Comparison of ENCODE assay signal across 23 mouse cellular contexts in genomic region chr12:110682561-110683299, GRCm38 (mm10). TPM values are rescaled to one million over a fixed set of nuclear protein-coding genes. Genes with fewer than 3 reads are reported as not detected.
A peak's percentile ranks its signal among the peaks of the same experiment; 100 is the strongest.
DNase-seq lines count a peak whose midpoint lies in the region; ATAC-seq and TF ChIP-seq lines count a peak whose summit lies in the region.
"Had no signal": no experiment of that assay in that cellular context is flagged by ENCODE, and none has a peak within 500 bp of the region (broad histone marks: within the 10 kb centered on the region; RNA-seq: fewer than 3 reads in every experiment).

1700001K19Rik (minus strand) TSS chr12:110682619.

- no peaks in the 10 kb centered on the region for H3K9me3 ChIP-seq in midbrain, embryonic 13.5 days
- no peaks in the 10 kb centered on the region for H3K9me3 ChIP-seq in midbrain, embryonic 14.5 days (ENCODE audit: control insufficient read depth, low read length)
- H3K9me3 ChIP-seq: heart, embryonic 12.5 days; hindbrain, embryonic 12.5 days had no signal

- H3K4me2 ChIP-seq in midbrain, embryonic 13.5 days (replicated peaks) = no peak within 1 kb of the TSS
- no peak within 1 kb of the TSS for H3K4me2 ChIP-seq in midbrain, embryonic 14.5 days (ENCODE audit: low read length)
- H3K4me2 ChIP-seq: heart, embryonic 12.5 days; hindbrain, embryonic 12.5 days had no signal

- WGBS in midbrain, embryonic 13.5 days = 81% methylated on average over 9 of the region's 9 CpGs
- 79% methylated on average over 9 of the region's 9 CpGs for WGBS in midbrain, embryonic 14.5 days

- ATAC-seq in midbrain, embryonic 13.5 days = no peak
- ATAC-seq in midbrain, embryonic 14.5 days (ENCODE audit: low FRiP score, low TSS enrichment) = no peak
- peak; percentile 49 for ATAC-seq in common myeloid progenitor, adult 5-6 weeks (replicated peaks; ENCODE audit: low read depth, poor library complexity, severe bottlenecking)
- ATAC-seq in granulocyte monocyte progenitor cell, adult 5-6 weeks (replicated peaks; ENCODE audit: poor library complexity, severe bottlenecking) = peak; percentile 68
- ATAC-seq: forebrain, embryonic 14.5 days; hindbrain, postnatal 0 days had no signal

- H3K9ac ChIP-seq in midbrain, embryonic 13.5 days (replicated peaks) = 0 out of 2 replicates have a peak within 1 kb of the TSS, but pooled peaks have one; percentile 2
- H3K9ac ChIP-seq in midbrain, embryonic 14.5 days (replicated peaks; ENCODE audit: low read length) = no peak within 1 kb of the TSS
- H3K9ac ChIP-seq: heart, embryonic 12.5 days; hindbrain, embryonic 12.5 days had no signal

- peak; percentile 30 for DNase-seq in gastrocnemius, adult 18-20 months (ENCODE audit: low spot score)
- no peak for DNase-seq in gastrocnemius, postnatal 4 days (ENCODE audit: low spot score in 2 of 2)
- DNase-seq in midbrain, embryonic 14.5 days = no peak
- DNase-seq in layer of hippocampus, adult 2 months (ENCODE audit: low spot score in 2 of 2) = no peak
- no peak for DNase-seq in yolk sac, embryonic 10.5 days (ENCODE audit: low spot score)
- DNase-seq: adrenal gland, adult 2 months; adrenal gland, postnatal 25 days; cerebellum, adult 18-20 months; cerebellum, adult 9-11 months; cerebellum, postnatal 36 days; gastrocnemius, postnatal 25 days; heart, adult 18-20 months; heart, postnatal 10 days; heart, postnatal 4 days; kidney, adult 11 months had no signal

- TF ChIP-seq CTCF in layer of hippocampus, adult 2 months (conservative IDR thresholded peaks at IDR 0.05) = no peak

- no peak within 1 kb of the TSS for H3K4me3 ChIP-seq in midbrain, embryonic 13.5 days (replicated peaks)
- H3K4me3 ChIP-seq in midbrain, embryonic 14.5 days (replicated peaks; ENCODE audit: low read depth, low read length) = no peak within 1 kb of the TSS
- no peak within 1 kb of the TSS for H3K4me3 ChIP-seq in layer of hippocampus, adult 2 months
- H3K4me3 ChIP-seq: heart, embryonic 12.5 days; hindbrain, embryonic 12.5 days had no signal

- H3K27me3 ChIP-seq in midbrain, embryonic 13.5 days = no peaks in the 10 kb centered on the region
- no peaks in the 10 kb centered on the region for H3K27me3 ChIP-seq in midbrain, embryonic 14.5 days (ENCODE audit: control insufficient read depth, insufficient read depth, low read length)
- H3K27me3 ChIP-seq: CH12.LX; heart, embryonic 12.5 days; hindbrain, embryonic 12.5 days had no signal

- 0 out of 2 replicates have a peak, but pooled peaks cover 4% of the 10 kb centered on the region for H3K4me1 ChIP-seq in midbrain, embryonic 13.5 days (replicated peaks)
- H3K4me1 ChIP-seq in midbrain, embryonic 14.5 days (ENCODE audit: control insufficient read depth, insufficient read depth, low read length) = no peaks in the 10 kb centered on the region

- H3K36me3 ChIP-seq in midbrain, embryonic 13.5 days = peaks cover 19% of the 10 kb centered on the region
- H3K36me3 ChIP-seq in midbrain, embryonic 14.5 days (ENCODE audit: control insufficient read depth, insufficient read depth, low read length) = peaks cover 23% of the 10 kb centered on the region

- H3K27ac ChIP-seq in midbrain, embryonic 13.5 days = no peak within 1 kb of the TSS
- no peak within 1 kb of the TSS for H3K27ac ChIP-seq in midbrain, embryonic 14.5 days (replicated peaks; ENCODE audit: low read depth, low read length)
- H3K27ac ChIP-seq in layer of hippocampus, adult 2 months = no peak within 1 kb of the TSS
- H3K27ac ChIP-seq: hindbrain, embryonic 12.5 days; hindbrain, postnatal 0 days had no signal

RNA-seq across cellular contexts. Expression of gene 1700001K19Rik, which starts in this region (rescaled TPM):
- total RNA-seq in gastrocnemius, adult 18-20 months (2021) = not detected
- not detected for total RNA-seq in gastrocnemius, postnatal 4 days (2021)
- polyA plus RNA-seq in midbrain, embryonic 13.5 days (2015; fragmentation: Nextera tagmentation; extraction: Ambion mirVana) = 0.28 and 0.39 TPM in 2 replicates
- polyA plus RNA-seq in midbrain, embryonic 14.5 days (2014; fragmentation: Nextera tagmentation; extraction: Ambion mirVana) = 0.70 TPM in 1 of 2 replicates, not detected in the other
- total RNA-seq in common myeloid progenitor, adult 5-6 weeks (2017) = not detected in 2 replicates
- total RNA-seq in granulocyte monocyte progenitor cell, adult 5-6 weeks (2014; fragmentation: Nextera tagmentation) = not detected in 2 replicates
- not detected in 2 replicates for total RNA-seq in granulocyte monocyte progenitor cell, adult 5-6 weeks (2017)
- not detected for total RNA-seq in layer of hippocampus, adult 2 months (2021)
- total RNA-seq: adrenal gland, adult 2 months; adrenal gland, postnatal 25 days; CH12.LX; gastrocnemius, postnatal 25 days; heart, adult 18-20 months; heart, postnatal 10 days; heart, postnatal 4 days; hindbrain, postnatal 0 days had no signal
- polyA plus RNA-seq: adrenal gland, adult 2 months; forebrain, embryonic 14.5 days; heart, embryonic 12.5 days; hindbrain, embryonic 12.5 days had no signal

Comparison
In these comparisons a context has a peak if more than half of its experiments do, and no peak if none do; other contexts are left out.
1. Peak in DNase-seq in gastrocnemius, adult 18-20 months; RNA of the gene not detected or under 1 TPM.
2. Peak in ATAC-seq in common myeloid progenitor, adult 5-6 weeks; RNA of the gene not detected or under 1 TPM.
3. Peak in ATAC-seq in granulocyte monocyte progenitor cell, adult 5-6 weeks; RNA of the gene not detected or under 1 TPM.